Mouse (Mus musculus) lung, postnatal 0 days (tissue): Measurements from ENCODE around the gene Olfr959.

Experiments used
- CTCF ChIP-seq: IDR thresholded peaks from 2 replicates; pipeline ENCODE4 v1.5.1; 2016; ENCODE audit warnings: antibody characterized with exemption, mild to moderate bottlenecking
- EP300 ChIP-seq: IDR thresholded peaks from 2 replicates; pipeline ENCODE4 v1.6.1; 2016; ENCODE audit warnings: antibody characterized with exemption, mild to moderate bottlenecking, control low read depth

DNA sequence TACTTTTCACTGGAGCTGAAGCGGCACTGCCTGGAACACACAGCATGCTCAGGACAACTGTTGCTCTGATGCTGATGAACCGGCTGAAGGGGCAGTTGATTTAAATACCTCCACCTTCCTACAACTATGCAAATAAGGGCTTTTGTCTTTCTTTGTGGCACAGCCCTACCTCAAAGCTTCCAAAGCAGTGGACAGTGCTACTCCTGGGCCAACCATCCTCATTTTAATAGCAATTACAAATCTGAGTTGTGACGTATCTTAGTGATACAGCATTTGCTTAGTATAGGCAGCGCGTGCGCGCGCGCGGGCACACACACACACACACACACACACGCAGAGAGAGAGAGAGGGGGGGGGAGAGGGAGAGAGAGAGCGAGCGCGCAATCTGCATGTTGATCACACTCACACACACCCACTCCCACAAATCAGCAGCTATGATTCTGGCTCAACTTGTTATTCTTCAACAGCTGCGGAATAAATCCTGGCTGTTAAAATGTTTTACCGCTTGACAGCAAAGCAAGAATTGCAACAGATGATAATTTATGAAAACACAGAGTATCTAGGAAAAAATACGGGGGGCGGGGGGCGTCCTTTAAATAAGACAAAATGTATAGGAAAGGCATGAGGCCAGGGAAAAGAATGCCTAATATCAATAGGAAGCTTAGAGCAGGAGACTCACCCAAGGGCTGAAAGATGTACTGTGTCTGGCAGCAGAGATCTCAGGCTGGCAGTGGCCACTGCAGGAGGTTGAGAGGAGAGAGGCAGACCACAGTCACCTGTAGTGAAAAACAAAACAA is 27.4 kb upstream of the Olfr959 start:
- TF ChIP-seq CTCF (no peak), EP300 (no peak)
